Mouse (Mus musculus): ENCODE data around the gene Dync2h1. TPM values are rescaled to one million over a fixed set of nuclear protein-coding genes. Genes with fewer than 3 reads are reported as not detected.
"Not testable (repeated sequence)": the region's sequence is repeated elsewhere in the genome, so short reads cannot be mapped to it uniquely, and the experiment has no call there.

Gene Dync2h1
- polyA plus RNA-seq (2011; ENCODE audit: insufficient read depth, insufficient read length, low replicate concordance, missing spikeins) = 0.54 and 1.5 TPM in 2 replicates

DNA sequence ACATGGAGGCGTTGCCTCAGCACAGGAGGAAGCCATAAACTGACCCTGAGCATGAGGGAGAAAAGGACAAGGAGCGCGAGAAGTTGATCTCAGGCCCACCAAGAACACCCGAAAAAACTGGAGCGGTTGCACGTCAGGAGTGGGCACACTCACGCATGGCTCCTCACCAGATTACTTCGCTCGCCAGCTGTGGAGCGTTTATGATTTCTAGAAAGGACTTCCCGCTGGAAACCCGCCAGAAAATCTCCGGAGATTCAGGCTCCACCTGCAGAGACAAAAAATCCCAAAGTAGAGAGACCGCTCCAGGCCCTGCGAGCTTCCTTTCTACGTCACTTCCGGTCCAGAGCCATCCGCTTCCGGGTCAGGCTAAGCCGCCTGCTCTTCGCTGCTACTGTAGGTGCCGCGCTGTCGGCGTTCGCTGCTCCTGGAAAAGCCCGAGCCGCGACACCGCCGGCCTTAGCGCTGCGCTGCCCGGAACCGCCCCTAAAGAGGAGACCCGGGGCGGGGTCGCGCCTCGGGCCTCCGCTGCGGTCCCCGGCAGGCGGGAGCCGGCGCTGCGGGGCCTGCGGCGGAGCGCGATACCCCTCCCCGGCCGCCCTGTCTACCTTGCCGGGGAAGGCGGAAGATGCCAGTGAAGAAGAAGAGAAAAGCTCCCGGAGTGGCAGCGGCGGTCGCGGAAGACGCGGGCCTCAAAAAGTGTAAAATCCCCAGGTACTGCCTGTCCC lies at the start of gene Dync2h1, which contains the start of gene Dcun1d5:
Gene Dync2h1 (minus strand): TSS at position 275 of the 725 bp plus-strand sequence.
Gene Dcun1d5 (plus strand): TSS at position 349 of the 725 bp plus-strand sequence.
- H3K4me3 ChIP-seq (replicated peaks; ENCODE audit: control insufficient read depth, low read depth, low read length) = peak within 1 kb of the TSS; percentile 83
- H3K4me1 ChIP-seq (ENCODE audit: control insufficient read depth, insufficient read depth, low read length) = no peaks in the 10 kb centered on the region
- under 1% methylated on average over 62 of the region's 62 CpGs for WGBS
- TF ChIP-seq POLR2A (IDR thresholded peaks at IDR 0.05; ENCODE audit: borderline replicate concordance, control insufficient read depth, low read depth, low read length) (peak; percentile 83; the same call in 1 of the 2 replicates), CTCF (IDR thresholded peaks at IDR 0.05; ENCODE audit: control insufficient read depth, insufficient read depth, low read length) (no peak)
- H3K27ac ChIP-seq (ENCODE audit: control insufficient read depth, insufficient read depth, low read depth, low read length, poor library complexity) = peak within 1 kb of the TSS; percentile 80

DNA sequence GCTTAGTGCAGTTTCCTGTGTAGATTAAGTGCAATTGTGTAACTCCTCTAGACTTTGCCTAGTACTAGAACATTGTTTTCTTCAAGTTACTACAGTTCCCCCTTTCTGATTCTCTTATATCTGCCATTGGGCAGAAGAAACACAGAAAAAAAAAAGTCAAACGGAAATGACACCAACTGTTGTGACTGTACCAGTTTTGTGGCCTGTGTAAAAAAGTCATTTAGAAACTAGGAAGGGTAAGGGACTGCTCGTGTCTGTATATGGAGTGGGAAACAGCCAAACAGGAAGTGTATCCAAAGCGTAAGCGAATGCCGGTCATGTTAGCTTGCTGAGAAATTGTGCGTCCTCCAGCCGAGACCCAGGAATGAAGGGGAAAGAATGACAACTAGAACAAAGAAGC lies 37.2 kb upstream of the Dync2h1 start:
- no peak for TF ChIP-seq POLR2A (IDR thresholded peaks at IDR 0.05; ENCODE audit: borderline replicate concordance, control insufficient read depth, low read depth, low read length)
- TF ChIP-seq CTCF (IDR thresholded peaks at IDR 0.05; ENCODE audit: control insufficient read depth, insufficient read depth, low read length) = no peak

DNA sequence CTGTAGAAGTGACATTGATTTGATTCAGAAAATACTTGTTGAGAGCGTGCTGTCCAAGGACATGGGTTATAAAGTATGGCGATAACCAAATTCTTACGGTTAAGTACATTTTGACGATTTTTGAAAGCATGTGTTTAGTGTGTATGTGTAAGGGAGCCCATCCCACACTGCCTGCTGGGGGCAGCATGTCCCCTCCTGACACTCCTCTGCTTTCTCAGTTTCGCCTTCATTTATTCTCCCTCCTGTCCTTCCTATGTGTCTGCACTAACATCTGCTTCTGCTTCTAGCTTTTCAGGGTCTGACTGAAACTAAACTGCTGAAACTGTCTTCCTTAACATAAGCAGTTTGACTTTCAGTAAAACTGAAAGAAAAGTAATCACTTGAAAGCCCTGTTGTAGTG lies 36.8 kb upstream of the Dync2h1 start:
- Histone ChIP-seq H3K4me3 (replicated peaks; ENCODE audit: control insufficient read depth, low read depth, low read length) (no peak overlapping the region), H3K27ac (ENCODE audit: control insufficient read depth, insufficient read depth, low read depth, low read length, poor library complexity) (no peak overlapping the region), H3K4me1 (ENCODE audit: control insufficient read depth, insufficient read depth, low read length) (no peaks in the 10 kb centered on the region; the same call in 1 of the 2 replicates)
- WGBS = 63% methylated on average over 5 of the region's 5 CpGs
- no peak for TF ChIP-seq POLR2A (IDR thresholded peaks at IDR 0.05; ENCODE audit: borderline replicate concordance, control insufficient read depth, low read depth, low read length)
- peak; percentile 59 for TF ChIP-seq CTCF (IDR thresholded peaks at IDR 0.05; ENCODE audit: control insufficient read depth, insufficient read depth, low read length)

More for the DNA sequence above, 37.2 kb upstream of the Dync2h1 start:
- H3K27ac ChIP-seq (ENCODE audit: control insufficient read depth, insufficient read depth, low read depth, low read length, poor library complexity) = peak overlapping the region; percentile 69
- WGBS = 18% methylated on average over 7 of the region's 7 CpGs
- H3K4me1 ChIP-seq (ENCODE audit: control insufficient read depth, insufficient read depth, low read length) = no peaks in the 10 kb centered on the region; the same call in 1 of the 2 replicates
- H3K4me3 ChIP-seq (replicated peaks; ENCODE audit: control insufficient read depth, low read depth, low read length) = no peak overlapping the region

DNA sequence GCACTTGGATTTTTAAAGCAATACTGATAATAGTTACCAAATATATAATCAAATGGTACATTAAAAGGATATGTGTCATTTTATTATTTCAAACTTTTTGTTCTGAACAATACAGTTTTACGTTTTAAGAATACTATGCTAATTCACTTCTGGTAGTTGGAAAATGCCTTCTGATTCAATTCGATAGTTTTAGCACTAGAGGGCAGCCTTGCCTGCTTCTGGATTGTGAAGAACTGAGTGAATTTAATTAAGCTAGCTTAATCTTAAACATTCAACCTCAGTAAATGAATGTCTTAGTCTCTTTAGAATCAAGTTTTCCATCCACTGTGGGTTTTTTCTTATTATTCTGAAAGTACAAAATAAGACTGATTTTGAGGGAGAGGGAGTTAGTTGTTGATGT lies 32.0 kb upstream of the Dync2h1 start:
- no peak overlapping the region for H3K4me3 ChIP-seq (replicated peaks; ENCODE audit: control insufficient read depth, low read depth, low read length)
- WGBS = 23% methylated on average over 2 of the region's 2 CpGs
- H3K4me1 ChIP-seq (ENCODE audit: control insufficient read depth, insufficient read depth, low read length) = no peaks in the 10 kb centered on the region
- no peak overlapping the region for H3K27ac ChIP-seq (ENCODE audit: control insufficient read depth, insufficient read depth, low read depth, low read length, poor library complexity)
- TF ChIP-seq POLR2A (IDR thresholded peaks at IDR 0.05; ENCODE audit: borderline replicate concordance, control insufficient read depth, low read depth, low read length) (no peak), CTCF (IDR thresholded peaks at IDR 0.05; ENCODE audit: control insufficient read depth, insufficient read depth, low read length) (no peak)

DNA sequence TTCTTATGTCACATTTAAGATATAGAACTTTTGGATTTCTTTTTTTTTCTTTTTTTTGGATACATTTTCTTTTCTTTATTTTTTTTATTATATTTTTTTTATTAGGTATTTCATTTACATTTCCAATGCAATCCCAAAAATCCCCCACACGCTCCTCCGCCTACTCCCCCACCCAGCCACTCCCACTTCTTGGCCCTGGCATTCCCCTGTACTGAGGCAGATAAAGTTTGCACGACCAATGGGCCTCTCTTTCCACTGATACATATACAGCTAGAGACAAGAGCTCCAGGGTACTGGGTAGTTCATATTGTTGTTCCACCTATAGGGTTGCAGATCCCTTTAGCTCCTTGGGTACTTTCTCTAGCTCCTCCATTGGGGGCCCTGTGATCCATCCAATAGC lies 6.4 kb upstream of the Dync2h1 start:
- not testable (repeated sequence) for H3K4me3 ChIP-seq (replicated peaks; ENCODE audit: control insufficient read depth, low read depth, low read length); H3K27ac ChIP-seq (ENCODE audit: control insufficient read depth, insufficient read depth, low read depth, low read length, poor library complexity); H3K4me1 ChIP-seq (ENCODE audit: control insufficient read depth, insufficient read depth, low read length)
- WGBS = 78% methylated on average over 3 of the region's 3 CpGs

DNA sequence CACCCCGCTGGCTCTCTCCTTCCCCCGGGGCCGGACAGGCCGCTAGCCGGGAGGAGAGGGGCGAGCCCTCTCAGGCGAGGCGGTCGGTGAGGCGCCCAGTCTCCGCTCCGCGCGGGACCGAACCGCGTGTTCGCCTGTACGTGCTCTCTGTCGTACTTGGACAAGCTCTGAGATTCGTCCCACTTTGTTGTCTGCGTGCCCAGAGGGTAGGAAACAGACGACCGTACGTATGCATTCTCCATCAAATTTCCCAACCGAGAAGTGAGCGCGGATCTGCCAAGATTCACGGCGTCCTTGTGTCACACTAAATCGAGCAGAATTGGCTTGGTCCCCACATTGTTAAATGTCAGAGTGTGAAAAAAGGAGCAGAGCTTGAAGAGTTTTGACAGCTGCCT lies 648 bp upstream of the Dync2h1 start:
- TF ChIP-seq POLR2A (IDR thresholded peaks at IDR 0.05; ENCODE audit: borderline replicate concordance, control insufficient read depth, low read depth, low read length) (no peak), CTCF (IDR thresholded peaks at IDR 0.05; ENCODE audit: control insufficient read depth, insufficient read depth, low read length) (no peak)
- WGBS = under 1% methylated on average over 31 of the region's 31 CpGs
- Histone ChIP-seq H3K4me3 (replicated peaks; ENCODE audit: control insufficient read depth, low read depth, low read length) (peak overlapping the region; percentile 83), H3K4me1 (ENCODE audit: control insufficient read depth, insufficient read depth, low read length) (no peaks in the 10 kb centered on the region), H3K27ac (ENCODE audit: control insufficient read depth, insufficient read depth, low read depth, low read length, poor library complexity) (peak overlapping the region; percentile 80)

DNA sequence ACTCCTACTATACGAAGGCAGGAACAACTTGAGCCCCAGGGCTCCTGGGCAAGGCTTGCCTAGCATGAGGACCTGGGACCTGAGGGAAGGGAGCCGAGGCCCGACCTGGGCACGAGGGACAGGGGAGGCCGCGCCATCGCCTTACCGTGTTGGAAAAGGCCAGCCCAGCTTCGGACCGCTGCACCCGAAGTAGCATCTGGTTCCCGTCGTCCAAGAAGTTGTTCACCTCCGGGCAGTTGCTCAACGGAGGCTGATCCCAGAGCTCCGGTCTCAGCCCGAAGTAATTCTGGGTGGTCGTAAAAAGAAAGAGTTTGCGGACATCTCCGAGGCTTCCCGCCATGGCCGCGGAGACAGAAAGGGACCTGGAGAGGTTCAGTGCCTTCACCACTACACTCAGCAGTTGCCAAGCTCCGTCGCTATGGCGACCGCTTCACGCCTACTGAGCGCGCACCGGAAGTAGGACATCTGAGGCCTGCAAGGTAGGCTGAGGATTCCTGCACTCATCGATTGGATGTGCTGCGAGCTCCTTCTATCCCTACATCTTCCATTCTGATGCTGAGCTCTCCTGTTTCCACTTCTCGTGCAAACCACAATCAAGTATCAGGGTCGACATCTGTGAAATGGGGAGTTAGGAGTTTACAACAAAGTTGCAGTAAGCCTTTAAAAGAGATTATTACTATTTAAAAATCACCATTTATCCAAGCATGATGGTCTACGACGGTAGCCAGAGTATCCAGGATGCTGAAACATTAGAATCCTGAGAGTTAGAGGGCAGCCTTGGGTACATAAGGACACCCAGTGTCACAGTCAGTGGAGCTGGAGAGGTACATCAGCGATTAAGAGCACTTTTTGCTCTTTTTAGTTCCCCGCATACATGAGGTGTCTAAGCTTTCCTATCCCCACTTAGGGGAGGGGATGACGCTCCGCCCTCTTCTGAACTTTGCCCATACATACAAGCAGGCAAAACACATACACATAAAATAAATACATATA lies 7.3 kb downstream of the Dync2h1 start:
- no peaks in the 10 kb centered on the region for H3K4me1 ChIP-seq (ENCODE audit: control insufficient read depth, insufficient read depth, low read length)
- TF ChIP-seq CTCF (IDR thresholded peaks at IDR 0.05; ENCODE audit: control insufficient read depth, insufficient read depth, low read length) (no peak), POLR2A (IDR thresholded peaks at IDR 0.05; ENCODE audit: borderline replicate concordance, control insufficient read depth, low read depth, low read length) (no peak)
- WGBS = 13% methylated on average over 41 of the region's 41 CpGs
- H3K27ac ChIP-seq (ENCODE audit: control insufficient read depth, insufficient read depth, low read depth, low read length, poor library complexity) = no peak overlapping the region
- H3K4me3 ChIP-seq (replicated peaks; ENCODE audit: control insufficient read depth, low read depth, low read length) = peak overlapping the region; percentile 48

DNA sequence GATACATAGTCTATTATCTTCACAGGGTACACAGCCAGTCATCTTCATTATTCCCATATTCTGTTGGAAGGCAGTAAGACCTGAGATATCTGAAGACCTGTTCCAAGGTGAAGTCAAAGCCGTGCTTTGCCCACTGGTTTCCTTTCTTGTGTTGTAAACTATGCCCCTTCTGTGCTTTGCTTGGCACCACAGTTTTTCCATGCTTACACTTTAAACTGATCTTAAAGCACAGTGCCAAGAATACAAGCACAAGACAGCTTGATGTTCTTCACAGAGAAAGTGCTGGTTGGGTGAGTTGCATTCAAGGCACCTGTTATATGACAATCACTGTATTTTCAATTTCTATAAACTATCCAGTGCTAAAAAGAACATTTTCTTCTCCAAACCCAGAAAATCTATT lies 10.5 kb downstream of the Dync2h1 start:
- Histone ChIP-seq H3K4me3 (replicated peaks; ENCODE audit: control insufficient read depth, low read depth, low read length) (no peak overlapping the region), H3K27ac (ENCODE audit: control insufficient read depth, insufficient read depth, low read depth, low read length, poor library complexity) (no peak overlapping the region), H3K4me1 (ENCODE audit: control insufficient read depth, insufficient read depth, low read length) (no peaks in the 10 kb centered on the region)
- 86% methylated on average over 1 of the region's 1 CpGs for WGBS
- TF ChIP-seq POLR2A (IDR thresholded peaks at IDR 0.05; ENCODE audit: borderline replicate concordance, control insufficient read depth, low read depth, low read length) (no peak), CTCF (IDR thresholded peaks at IDR 0.05; ENCODE audit: control insufficient read depth, insufficient read depth, low read length) (no peak)

Measured in bone marrow, adult 2 months (tissue).